Mouse (Mus musculus) retina, postnatal 1 day (tissue): Measurements from ENCODE around the gene R3hcc1l.
A peak's percentile ranks its signal among the peaks of the same experiment; 100 is the strongest.

Experiments used
- DNase-seq: peaks from one replicate; pipeline ENCODE4 v3.0.0-alpha.2; 2012

R3hcc1l gene

GRCm38 (mm10) chr19:42558701-42559100 lies 40.1 kb downstream of the R3hcc1l start:
- DNase-seq: no peak

GRCm38 (mm10) chr19:42561991-42562390 lies 43.4 kb downstream of the R3hcc1l start:
- no peak for DNase-seq

- DNase-seq: no peak
These were observed 44.4 kb downstream of the R3hcc1l start for GRCm38 (mm10) chr19:42562981-42563380.

GRCm38 (mm10) chr19:42563726-42564270 lies 45.2 kb downstream of the R3hcc1l start:
- DNase-seq: no peak

GRCm38 (mm10) chr19:42566283-42567019 lies 47.9 kb downstream of the R3hcc1l start:
- DNase-seq: no peak

- DNase-seq: no peak
These were observed 48.5 kb downstream of the R3hcc1l start for GRCm38 (mm10) chr19:42567020-42567419.

- DNase-seq: no peak
These were observed 50.5 kb downstream of the R3hcc1l start for GRCm38 (mm10) chr19:42569076-42569475.

GRCm38 (mm10) chr19:42571291-42571690 lies 52.7 kb downstream of the R3hcc1l start:
- peak; percentile 82 for DNase-seq

- no peak for DNase-seq
These were observed 56.8 kb downstream of the R3hcc1l start for GRCm38 (mm10) chr19:42575317-42575716.

GRCm38 (mm10) chr19:42576856-42577255 lies 58.3 kb downstream of the R3hcc1l start:
- DNase-seq: no peak

GRCm38 (mm10) chr19:42578631-42579030 lies 60.1 kb downstream of the R3hcc1l start:
- no peak for DNase-seq

- DNase-seq: no peak
These were observed 62.1 kb downstream of the R3hcc1l start for GRCm38 (mm10) chr19:42580701-42581100.

GRCm38 (mm10) chr19:42582811-42583370 lies 64.3 kb downstream of the R3hcc1l start:
- DNase-seq: no peak

- DNase-seq: no peak
These were observed 65.1 kb downstream of the R3hcc1l start for GRCm38 (mm10) chr19:42583677-42584076.

- DNase-seq: no peak
These were observed 65.6 kb downstream of the R3hcc1l start for GRCm38 (mm10) chr19:42584188-42584587.

GRCm38 (mm10) chr19:42587704-42588103 lies 69.1 kb downstream of the R3hcc1l start:
- DNase-seq: no peak

GRCm38 (mm10) chr19:42589246-42589645 lies 70.7 kb downstream of the R3hcc1l start:
- no peak for DNase-seq

- DNase-seq: no peak
These were observed 73.0 kb downstream of the R3hcc1l start for GRCm38 (mm10) chr19:42591534-42591933.

GRCm38 (mm10) chr19:42593456-42593855 lies 74.9 kb downstream of the R3hcc1l start:
- no peak for DNase-seq

- DNase-seq: no peak
These were observed 76.5 kb downstream of the R3hcc1l start for GRCm38 (mm10) chr19:42595066-42595465.

GRCm38 (mm10) chr19:42597286-42597685 lies 78.7 kb downstream of the R3hcc1l start:
- DNase-seq: no peak

- no peak for DNase-seq
These were observed 79.3 kb downstream of the R3hcc1l start for GRCm38 (mm10) chr19:42597896-42598295.

GRCm38 (mm10) chr19:42599891-42600290 lies 81.3 kb downstream of the R3hcc1l start:
- no peak for DNase-seq

- no peak for DNase-seq
These were observed 82.0 kb downstream of the R3hcc1l start for GRCm38 (mm10) chr19:42600591-42600990.
